Mouse (Mus musculus): ENCODE results near the gene Rexo1.

Rexo1 gene

GRCm38 (mm10) chr10:80535071-80535470 is 26.3 kb downstream of the Rexo1 start:
- in situ Hi-C loops (cut with MboI; ENCODE audit: low pct_unique_long_range_greater_than_20kb in 1 of 2, low sequenced_read_pairs in 2 of 2, unreplicated experiment in 1 of 2): no loop called here

GRCm38 (mm10) chr10:80533704-80534103 is 27.7 kb downstream of the Rexo1 start:
- in situ Hi-C loops (cut with MboI; ENCODE audit: low pct_unique_long_range_greater_than_20kb in 1 of 2, low sequenced_read_pairs in 2 of 2, unreplicated experiment in 1 of 2): no loop called here

GRCm38 (mm10) chr10:80532783-80533182 is 28.6 kb downstream of the Rexo1 start:
- in situ Hi-C loops (cut with MboI; ENCODE audit: low pct_unique_long_range_greater_than_20kb in 1 of 2, low sequenced_read_pairs in 2 of 2, unreplicated experiment in 1 of 2): no loop called here

GRCm38 (mm10) chr10:80526172-80526571 is 35.2 kb downstream of the Rexo1 start:
- in situ Hi-C loops (cut with MboI; ENCODE audit: low pct_unique_long_range_greater_than_20kb in 1 of 2, low sequenced_read_pairs in 2 of 2, unreplicated experiment in 1 of 2): no loop called here

- in situ Hi-C loops (cut with MboI; ENCODE audit: low pct_unique_long_range_greater_than_20kb in 1 of 2, low sequenced_read_pairs in 2 of 2, unreplicated experiment in 1 of 2): no loop called here
Observed at GRCm38 (mm10) chr10:80523299-80523698, 38.1 kb downstream of the Rexo1 start.

- in situ Hi-C loops (cut with MboI; ENCODE audit: low pct_unique_long_range_greater_than_20kb in 1 of 2, low sequenced_read_pairs in 2 of 2, unreplicated experiment in 1 of 2): loop anchor here in 1 of 2 experiments (10.0 kb wide), 1 partner anchor 74 kb away; no protein-coding TSS in a partner anchor
Observed at GRCm38 (mm10) chr10:80519287-80519686, 42.1 kb downstream of the Rexo1 start.

GRCm38 (mm10) chr10:80513739-80514138 is 47.6 kb downstream of the Rexo1 start:
- in situ Hi-C loops (cut with MboI; ENCODE audit: low pct_unique_long_range_greater_than_20kb in 1 of 2, low sequenced_read_pairs in 2 of 2, unreplicated experiment in 1 of 2): loop anchor here in 1 of 2 experiments (10.0 kb wide), 1 partner anchor 69 kb away; no protein-coding TSS in a partner anchor

- in situ Hi-C loops (cut with MboI; ENCODE audit: low pct_unique_long_range_greater_than_20kb in 1 of 2, low sequenced_read_pairs in 2 of 2, unreplicated experiment in 1 of 2): loop anchor here in 1 of 2 experiments (10.0 kb wide), 1 partner anchor 65 kb away; no protein-coding TSS in a partner anchor
Observed at GRCm38 (mm10) chr10:80510273-80510660, 51.1 kb downstream of the Rexo1 start.

- in situ Hi-C loops (cut with MboI; ENCODE audit: low pct_unique_long_range_greater_than_20kb in 1 of 2, low sequenced_read_pairs in 2 of 2, unreplicated experiment in 1 of 2): loop anchor here (5.0 to 10.0 kb wide), 3 partner anchors 62 to 137 kb away; no protein-coding TSS in a partner anchor
Observed at GRCm38 (mm10) chr10:80509412-80510272, 51.7 kb downstream of the Rexo1 start.

- in situ Hi-C loops (cut with MboI; ENCODE audit: low pct_unique_long_range_greater_than_20kb in 1 of 2, low sequenced_read_pairs in 2 of 2, unreplicated experiment in 1 of 2): loop anchor here in 1 of 2 experiments (5.0 kb wide), 2 partner anchors 59 to 134 kb away; no protein-coding TSS in a partner anchor
Observed at GRCm38 (mm10) chr10:80506222-80506621, 55.1 kb downstream of the Rexo1 start.

GRCm38 (mm10) chr10:80504724-80505123 is 56.6 kb downstream of the Rexo1 start:
- in situ Hi-C loops (cut with MboI; ENCODE audit: low pct_unique_long_range_greater_than_20kb in 1 of 2, low sequenced_read_pairs in 2 of 2, unreplicated experiment in 1 of 2): loop anchor here in 1 of 2 experiments (5.0 kb wide), 2 partner anchors 57 to 132 kb away; no protein-coding TSS in a partner anchor

- in situ Hi-C loops (cut with MboI; ENCODE audit: low pct_unique_long_range_greater_than_20kb in 1 of 2, low sequenced_read_pairs in 2 of 2, unreplicated experiment in 1 of 2): no loop called here
Observed at GRCm38 (mm10) chr10:80503599-80504220, 57.6 kb downstream of the Rexo1 start.

- in situ Hi-C loops (cut with MboI; ENCODE audit: low pct_unique_long_range_greater_than_20kb in 1 of 2, low sequenced_read_pairs in 2 of 2, unreplicated experiment in 1 of 2): no loop called here
Observed at GRCm38 (mm10) chr10:80502819-80503314, 58.5 kb downstream of the Rexo1 start.

- in situ Hi-C loops (cut with MboI; ENCODE audit: low pct_unique_long_range_greater_than_20kb in 1 of 2, low sequenced_read_pairs in 2 of 2, unreplicated experiment in 1 of 2): no loop called here
Observed at GRCm38 (mm10) chr10:80502291-80502690, 59.1 kb downstream of the Rexo1 start.

- in situ Hi-C loops (cut with MboI; ENCODE audit: low pct_unique_long_range_greater_than_20kb in 1 of 2, low sequenced_read_pairs in 2 of 2, unreplicated experiment in 1 of 2): no loop called here
Observed at GRCm38 (mm10) chr10:80496421-80496820, 64.9 kb downstream of the Rexo1 start.

- in situ Hi-C loops (cut with MboI; ENCODE audit: low pct_unique_long_range_greater_than_20kb in 1 of 2, low sequenced_read_pairs in 2 of 2, unreplicated experiment in 1 of 2): no loop called here
Observed at GRCm38 (mm10) chr10:80495901-80496300, 65.5 kb downstream of the Rexo1 start.

GRCm38 (mm10) chr10:80494732-80495131 is 66.6 kb downstream of the Rexo1 start, which contains the start of gene Onecut3:
Onecut3 (plus strand) TSS chr10:80494835.
- in situ Hi-C loops (cut with MboI; ENCODE audit: low pct_unique_long_range_greater_than_20kb in 1 of 2, low sequenced_read_pairs in 2 of 2, unreplicated experiment in 1 of 2): no loop called here
